Mouse (Mus musculus) liver, embryonic 11.5 days (tissue): ENCODE results near the gene Capn12. TPM values are rescaled to one million over a fixed set of nuclear protein-coding genes. Genes with fewer than 3 reads are reported as not detected.

Experiments used
- ATAC-seq: fragments of 200-750 bp; cut with Nextera tagmentation; replicated peaks from 2 replicates; pipeline ENCODE4 v1.8.0; 2017; ENCODE audit warnings: moderate number of reproducible peaks, mild to moderate bottlenecking, moderate TSS enrichment, moderate library complexity; ENCODE audit not compliant: low FRiP score
- DNase-seq: peaks from one replicate; pipeline ENCODE4 v3.0.0-alpha.2; 2017; ENCODE audit warnings: low spot score
- H3K27ac ChIP-seq: fragments of 300-500 bp; sonication (generic); 2 replicates; pipeline ENCODE4 v1.5.1; 2014; ENCODE audit warnings: mild to moderate bottlenecking, low read depth, low read length, control low read depth
- H3K27me3 ChIP-seq: fragments of 300-500 bp; sonication (generic); replicated peaks from 2 replicates; pipeline ENCODE4 v1.6.1; 2014; ENCODE audit warnings: low read length, mixed read lengths; ENCODE audit not compliant: control insufficient read depth, insufficient read depth
- H3K36me3 ChIP-seq: fragments of 300-500 bp; sonication (generic); 2 replicates; pipeline ENCODE4 v1.6.1; 2014; ENCODE audit warnings: mild to moderate bottlenecking, low read length, moderate library complexity, mixed read lengths; ENCODE audit not compliant: control insufficient read depth, insufficient read depth
- H3K4me1 ChIP-seq: fragments of 300-500 bp; sonication (generic); replicated peaks from 2 replicates; pipeline ENCODE4 v1.6.1; 2014; ENCODE audit warnings: low read length, mixed read lengths; ENCODE audit not compliant: control insufficient read depth, insufficient read depth
- H3K4me2 ChIP-seq: fragments of 300-500 bp; sonication (generic); 2 replicates; pipeline ENCODE4 v1.6.1; 2014; ENCODE audit warnings: mild to moderate bottlenecking, control low read depth, moderate library complexity
- H3K4me3 ChIP-seq: fragments of 300-500 bp; sonication (generic); 2 replicates; pipeline ENCODE4 v1.5.1; 2014; ENCODE audit warnings: low read depth, low read length, control low read depth
- H3K9ac ChIP-seq: fragments of 300-500 bp; sonication (generic); 2 replicates; pipeline ENCODE4 v1.6.1; 2014; ENCODE audit warnings: low read depth, low read length, control low read depth
- H3K9me3 ChIP-seq: fragments of 300-500 bp; sonication (generic); 2 replicates; pipeline ENCODE4 v1.6.1; 2016; ENCODE audit warnings: low read length, inconsistent platforms, mixed read lengths; ENCODE audit not compliant: control insufficient read depth
- WGBS: fragments of 180-500 bp; shearing (Covaris S2); extraction: QIAGEN DNeasy Blood & Tissue Kit; methylation state at CpG from one replicate; pipeline ENCODE4 v1.1.7; 2014; 5-methylcytosine and 5-hydroxymethylcytosine counted together
- polyA plus RNA-seq: library from polyadenylated mRNA; unstranded; fragments of >200 nt; fragmentation: Nextera tagmentation; extraction: Ambion mirVana; gene quantifications from 2 replicates; pipeline ENCODE4 v1.2.1, GENCODE M21; 2014

The Capn12 gene
- polyA plus RNA-seq = 0.21 and 0.37 TPM in 2 replicates

DNA sequence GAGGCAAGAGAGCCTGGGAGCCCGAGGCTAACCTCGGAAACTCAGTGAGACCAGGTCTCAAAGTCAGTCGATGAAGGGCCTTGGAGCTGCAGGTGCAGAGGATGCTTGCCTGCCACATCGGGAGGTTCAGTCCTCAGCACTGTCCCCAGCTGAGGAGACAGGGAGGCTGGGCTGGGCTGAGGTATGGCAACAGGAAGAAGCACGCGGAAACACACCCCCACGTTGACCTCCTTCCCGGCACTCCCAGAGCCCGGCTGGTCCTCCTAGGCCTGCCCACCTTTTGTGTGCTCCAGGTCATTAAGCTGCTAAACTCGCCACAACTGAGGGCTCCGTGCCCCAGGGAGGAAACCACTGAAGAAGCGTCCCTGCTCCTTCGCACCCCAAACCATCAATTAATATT is at the start of gene Capn12:
TSS of gene Capn12 (plus strand) at position 224 of the 400 bp plus-strand sequence.
- DNase-seq = no peak
- ATAC-seq = no peak
- Histone ChIP-seq H3K4me1 (peaks cover 7% of the 10 kb centered on the region; the same call in 1 of the 2 replicates), H3K4me3 (no peak within 1 kb of the TSS), H3K27ac (no peak within 1 kb of the TSS), H3K9ac (no peak within 1 kb of the TSS), H3K36me3 (no peaks in the 10 kb centered on the region), H3K9me3 (no peaks in the 10 kb centered on the region), H3K27me3 (peaks cover under 1% of the 10 kb centered on the region; the same call in 1 of the 2 replicates), H3K4me2 (no peak within 1 kb of the TSS)
- 52% methylated on average over 13 of the region's 13 CpGs for WGBS

DNA sequence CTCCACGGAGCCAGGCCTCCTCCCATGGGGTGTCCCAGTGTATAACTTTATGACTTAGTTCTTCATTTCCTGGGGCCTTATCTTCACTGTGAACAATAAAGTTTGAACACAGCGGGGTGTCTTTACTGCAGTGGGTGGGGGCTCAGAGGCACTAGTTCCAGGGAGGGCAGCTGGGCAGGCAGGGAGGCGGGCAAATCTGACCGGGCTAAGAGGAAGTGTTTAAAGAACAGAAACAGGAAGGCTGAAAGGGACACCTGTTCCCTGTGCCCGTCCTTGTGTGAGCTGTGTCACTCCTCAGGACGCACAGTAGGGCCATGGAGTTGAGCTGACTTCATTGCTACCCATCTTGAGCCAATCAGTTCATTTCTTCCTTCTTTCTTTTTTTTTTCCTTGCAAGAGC is 49.1 kb upstream of the Capn12 start:
- no peak overlapping the region for H3K27ac ChIP-seq
- no peak overlapping the region for H3K4me3 ChIP-seq
- no peak overlapping the region for H3K9ac ChIP-seq
- WGBS = 62% methylated on average over 6 of the region's 6 CpGs
- DNase-seq (no peak), ATAC-seq (no peak)
- H3K36me3 ChIP-seq = peaks cover 13% of the 10 kb centered on the region
- H3K4me1 ChIP-seq = peaks cover 8% of the 10 kb centered on the region
- no peak overlapping the region for H3K4me2 ChIP-seq
- H3K27me3 ChIP-seq = no peaks in the 10 kb centered on the region
- H3K9me3 ChIP-seq = no peaks in the 10 kb centered on the region

DNA sequence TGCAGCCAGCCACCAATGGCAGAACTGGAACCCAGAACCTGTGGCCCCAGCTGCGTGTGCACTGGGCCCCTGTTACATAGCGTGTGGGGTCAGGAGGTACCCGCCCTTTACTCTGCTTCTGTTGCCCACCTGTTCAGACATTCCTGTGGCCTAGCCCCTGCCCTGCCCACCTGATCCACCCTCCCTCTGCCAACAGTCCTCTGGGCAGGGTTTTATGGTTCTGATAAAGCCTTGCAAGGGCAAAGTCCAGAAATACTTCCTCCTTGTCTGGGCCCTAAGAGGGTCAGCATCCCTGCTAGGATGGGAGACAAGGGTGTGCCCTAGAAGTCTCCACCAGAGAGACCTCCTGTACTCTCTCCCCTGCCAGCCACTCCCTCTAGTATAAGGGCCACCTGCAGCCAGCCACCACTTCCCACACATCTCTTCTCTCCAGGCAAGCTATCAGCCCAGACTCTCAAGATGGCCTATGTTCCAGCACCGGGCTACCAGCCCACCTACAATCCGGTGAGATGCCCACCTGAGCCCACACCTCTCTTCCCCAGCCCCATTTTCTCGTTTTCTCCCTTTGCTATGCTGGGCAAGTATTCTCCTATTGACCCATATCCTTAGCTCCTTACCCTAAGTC is 47.4 kb upstream of the Capn12 start, which contains the start of gene Lgals4:
TSS of gene Lgals4 (plus strand) at position 132 of the 625 bp plus-strand sequence.
- Histone ChIP-seq H3K27ac (no peak within 1 kb of the TSS), H3K27me3 (no peaks in the 10 kb centered on the region), H3K4me1 (peaks cover 8% of the 10 kb centered on the region), H3K9me3 (no peaks in the 10 kb centered on the region), H3K4me3 (no peak within 1 kb of the TSS), H3K36me3 (peaks cover 13% of the 10 kb centered on the region), H3K4me2 (no peak within 1 kb of the TSS), H3K9ac (no peak within 1 kb of the TSS)
- ATAC-seq (no peak), DNase-seq (no peak)
- 76% methylated on average over 6 of the region's 6 CpGs for WGBS

DNA sequence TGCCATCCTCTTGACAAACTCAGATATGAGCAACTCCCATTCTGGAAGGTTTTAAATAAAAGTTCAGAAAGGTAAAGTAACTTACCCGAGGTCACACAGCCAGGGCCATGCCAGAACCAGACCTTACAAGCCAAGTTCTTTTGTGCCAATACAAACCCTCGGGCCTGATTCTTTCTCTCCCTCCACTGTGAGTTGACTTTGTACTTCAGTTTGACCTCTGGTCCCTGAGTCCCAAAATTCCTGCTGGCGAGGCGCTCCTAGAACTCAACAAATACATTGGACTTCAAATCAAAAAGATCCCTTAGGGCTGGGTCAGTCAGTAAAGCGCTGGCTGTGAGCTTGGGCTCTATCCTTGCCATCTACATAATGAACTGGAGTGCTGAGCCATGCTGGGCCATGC is 44.3 kb upstream of the Capn12 start:
- DNase-seq (no peak), ATAC-seq (no peak)
- H3K27ac ChIP-seq = no peak overlapping the region
- 82% methylated on average over 5 of the region's 5 CpGs for WGBS
- no peaks in the 10 kb centered on the region for H3K9me3 ChIP-seq
- no peaks in the 10 kb centered on the region for H3K4me1 ChIP-seq
- no peak overlapping the region for H3K4me3 ChIP-seq
- no peaks in the 10 kb centered on the region for H3K36me3 ChIP-seq
- H3K9ac ChIP-seq = no peak overlapping the region
- H3K27me3 ChIP-seq = no peaks in the 10 kb centered on the region
- H3K4me2 ChIP-seq = no peak overlapping the region

DNA sequence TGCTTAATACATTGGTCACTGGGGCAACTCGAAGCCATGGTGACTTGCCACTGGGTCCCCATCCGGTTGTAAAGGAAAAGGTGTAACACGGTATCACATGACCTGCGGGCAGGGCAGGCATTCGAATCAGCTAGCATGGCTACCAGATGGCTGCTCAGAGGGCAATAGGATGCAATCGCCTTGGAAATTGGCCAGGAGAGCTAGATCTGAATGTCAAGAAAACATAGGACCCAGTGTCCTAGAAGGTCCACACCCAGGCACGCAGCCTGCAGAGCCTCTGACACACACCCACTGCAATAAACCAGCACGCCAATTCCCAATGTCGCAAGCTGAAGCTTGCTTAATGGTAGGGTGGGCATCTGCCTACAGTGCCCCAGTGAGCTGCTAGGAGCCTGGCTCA is 42.9 kb upstream of the Capn12 start:
- Histone ChIP-seq H3K4me3 (no peak overlapping the region), H3K27ac (no peak overlapping the region), H3K9me3 (no peaks in the 10 kb centered on the region), H3K9ac (no peak overlapping the region), H3K27me3 (no peaks in the 10 kb centered on the region), H3K4me2 (no peak overlapping the region), H3K4me1 (no peaks in the 10 kb centered on the region), H3K36me3 (no peaks in the 10 kb centered on the region)
- DNase-seq (no peak), ATAC-seq (no peak)
- WGBS = 76% methylated on average over 9 of the region's 9 CpGs

DNA sequence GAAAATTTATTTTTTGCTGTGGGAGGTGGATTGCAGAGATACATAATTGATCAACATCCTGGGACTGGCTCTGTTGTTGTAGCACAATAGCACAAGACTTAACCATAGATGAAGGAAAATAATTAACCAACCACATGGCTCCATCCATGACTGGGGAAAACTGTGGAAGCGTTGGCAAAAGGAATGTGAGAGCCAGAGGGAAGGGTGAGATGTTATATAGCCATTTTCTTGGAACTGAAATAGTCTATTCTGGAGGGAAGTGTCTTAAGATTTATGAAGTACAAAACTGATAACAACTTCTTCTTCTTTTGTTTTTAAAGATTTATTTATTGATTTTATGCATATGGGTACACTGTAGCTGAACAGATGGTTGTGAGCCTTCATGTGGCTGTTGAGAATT is 33.9 kb upstream of the Capn12 start:
- H3K27ac ChIP-seq = no peak overlapping the region
- WGBS = 67% methylated on average over 1 of the region's 1 CpGs
- no peak for ATAC-seq
- DNase-seq = no peak
- no peaks in the 10 kb centered on the region for H3K27me3 ChIP-seq
- no peak overlapping the region for H3K4me2 ChIP-seq
- H3K4me1 ChIP-seq = no peaks in the 10 kb centered on the region
- no peaks in the 10 kb centered on the region for H3K36me3 ChIP-seq
- H3K4me3 ChIP-seq = no peak overlapping the region
- H3K9me3 ChIP-seq = no peaks in the 10 kb centered on the region
- H3K9ac ChIP-seq = no peak overlapping the region

DNA sequence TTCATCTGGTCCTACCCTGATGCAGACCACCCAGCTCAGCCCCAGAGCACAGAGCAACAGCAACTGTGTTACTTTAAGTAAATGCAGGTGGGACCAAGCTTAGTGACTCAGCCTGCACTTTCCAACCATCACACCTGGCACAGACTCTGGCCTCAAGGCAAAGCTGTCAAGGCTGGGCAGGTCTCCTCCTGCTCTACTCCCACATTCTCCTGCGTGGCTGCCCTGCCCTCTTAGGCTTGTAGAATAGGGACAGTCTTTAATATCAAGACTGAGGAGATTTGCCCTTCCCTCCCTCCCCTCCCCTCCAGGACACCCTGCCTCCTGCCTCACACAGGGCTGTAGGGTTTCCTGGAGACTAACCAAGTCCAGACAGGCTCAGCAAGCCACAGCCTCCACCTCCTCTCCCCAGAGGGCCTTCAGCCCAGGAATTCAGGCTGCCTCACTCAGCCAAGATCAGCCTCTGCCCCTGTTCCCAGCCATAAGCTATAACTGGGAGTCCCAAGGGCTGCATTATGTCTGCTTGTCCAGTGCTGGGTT is 31.5 kb upstream of the Capn12 start:
- Histone ChIP-seq H3K36me3 (no peaks in the 10 kb centered on the region), H3K27ac (no peak overlapping the region)

DNA sequence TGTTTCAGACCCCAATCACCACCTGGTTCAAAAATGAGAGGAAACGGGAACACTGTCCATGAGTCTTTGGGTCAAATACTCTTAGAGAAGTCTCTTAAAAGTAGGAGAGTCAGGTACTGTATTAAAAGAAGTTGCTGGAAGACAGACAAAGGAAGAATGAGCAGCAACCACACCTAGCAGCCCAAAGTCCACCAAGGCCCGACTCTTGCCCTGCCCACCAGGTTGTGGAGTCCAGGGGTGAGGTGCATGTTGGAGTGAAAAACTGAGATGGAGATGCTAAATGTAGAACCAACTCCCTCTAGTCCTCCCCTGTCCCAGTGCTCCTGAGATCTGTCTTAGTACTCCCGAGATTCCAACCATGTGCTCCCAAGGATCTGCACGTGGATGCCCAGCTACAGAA is 30.6 kb upstream of the Capn12 start:
- no peak overlapping the region for H3K27ac ChIP-seq
- 79% methylated on average over 4 of the region's 4 CpGs for whole genome bisulfite sequencing

More for the DNA sequence above, 31.5 kb upstream of the Capn12 start:
- H3K27me3 ChIP-seq = no peaks in the 10 kb centered on the region
- ATAC-seq (no peak), DNase-seq (no peak)
- 29% methylated on average over 1 of the region's 1 CpGs for WGBS
- no peak overlapping the region for H3K4me2 ChIP-seq
- no peaks in the 10 kb centered on the region for H3K9me3 ChIP-seq
- H3K9ac ChIP-seq = no peak overlapping the region
- no peak overlapping the region for H3K4me3 ChIP-seq
- H3K4me1 ChIP-seq = no peaks in the 10 kb centered on the region

DNA sequence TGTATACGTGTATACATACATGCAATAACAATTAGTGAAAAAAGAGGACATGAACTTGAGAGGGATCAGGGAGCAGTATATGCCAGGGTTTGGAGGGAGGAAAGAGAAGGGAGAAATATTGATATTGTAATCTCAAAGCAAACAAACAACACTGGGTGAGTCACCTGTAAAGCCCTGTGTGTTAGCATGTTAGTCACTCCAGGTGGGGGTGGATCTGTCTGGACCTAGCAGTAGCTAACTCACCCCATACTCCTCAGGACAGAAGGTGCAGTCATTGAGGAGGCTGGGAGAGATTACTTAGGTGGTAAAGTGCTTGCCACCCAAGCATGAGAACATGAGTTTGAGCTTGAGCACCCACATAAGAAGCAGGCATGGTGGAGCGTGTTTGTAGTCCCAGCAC is 21.3 kb upstream of the Capn12 start:
- WGBS = 89% methylated on average over 2 of the region's 2 CpGs
- DNase-seq (no peak), ATAC-seq (no peak)
- no peaks in the 10 kb centered on the region for H3K9me3 ChIP-seq
- no peak overlapping the region for H3K4me2 ChIP-seq
- no peak overlapping the region for H3K4me3 ChIP-seq
- no peak overlapping the region for H3K27ac ChIP-seq
- H3K4me1 ChIP-seq = peaks cover 7% of the 10 kb centered on the region
- no peak overlapping the region for H3K9ac ChIP-seq
- H3K36me3 ChIP-seq = no peaks in the 10 kb centered on the region
- H3K27me3 ChIP-seq = no peaks in the 10 kb centered on the region

More for the DNA sequence above, 30.6 kb upstream of the Capn12 start:
- ATAC-seq = no peak
- Histone ChIP-seq H3K4me3 (no peak overlapping the region), H3K4me2 (no peak overlapping the region), H3K9ac (no peak overlapping the region), H3K9me3 (no peaks in the 10 kb centered on the region), H3K4me1 (no peaks in the 10 kb centered on the region), H3K36me3 (no peaks in the 10 kb centered on the region), H3K27me3 (no peaks in the 10 kb centered on the region)
- DNase-seq = no peak
